Mouse (Mus musculus) liver, embryonic 15.5 days (tissue): ENCODE measurements around the gene Tmem254b. TPM values are rescaled to one million over a fixed set of nuclear protein-coding genes. Genes with fewer than 3 reads are reported as not detected.
"Not testable (repeated sequence)": the region's sequence is repeated elsewhere in the genome, so short reads cannot be mapped to it uniquely, and the experiment has no call there.

Experiments
- ATAC-seq: fragments of 200-750 bp; cut with Nextera tagmentation; 2 replicates; pipeline ENCODE4 v1.8.0; 2017; ENCODE audit warnings: moderate number of reproducible peaks, mild to moderate bottlenecking, moderate library complexity; ENCODE audit not compliant: insufficient read depth
- H3K27ac ChIP-seq: fragments of 300-500 bp; sonication (generic); replicated peaks from 2 replicates; pipeline ENCODE4 v1.5.1; 2015; ENCODE audit warnings: mild to moderate bottlenecking, inconsistent platforms
- H3K27me3 ChIP-seq: fragments of 300-500 bp; sonication (generic); 2 replicates; pipeline ENCODE4 v1.6.1; 2015; ENCODE audit warnings: mild to moderate bottlenecking, inconsistent platforms
- H3K36me3 ChIP-seq: fragments of 300-500 bp; sonication (generic); replicated peaks from 2 replicates; pipeline ENCODE4 v1.6.1; 2015; ENCODE audit warnings: moderate library complexity, mild to moderate bottlenecking, inconsistent platforms
- H3K4me1 ChIP-seq: fragments of 300-500 bp; sonication (generic); replicated peaks from 2 replicates; pipeline ENCODE4 v1.6.1; 2015; ENCODE audit warnings: inconsistent platforms
- H3K4me2 ChIP-seq: fragments of 300-500 bp; sonication (generic); 2 replicates; pipeline ENCODE4 v1.6.1; 2015; ENCODE audit warnings: moderate library complexity, mild to moderate bottlenecking, inconsistent platforms
- H3K4me3 ChIP-seq: fragments of 300-500 bp; sonication (generic); replicated peaks from 2 replicates; pipeline ENCODE4 v1.5.1; 2015; ENCODE audit warnings: mild to moderate bottlenecking, inconsistent platforms
- H3K9ac ChIP-seq: fragments of 300-500 bp; sonication (generic); 2 replicates; pipeline ENCODE4 v1.6.1; 2015; ENCODE audit warnings: moderate library complexity, mild to moderate bottlenecking, inconsistent platforms
- H3K9me3 ChIP-seq: fragments of 300-500 bp; sonication (generic); replicated peaks from 2 replicates; pipeline ENCODE4 v1.6.1; 2016; ENCODE audit warnings: inconsistent platforms
- WGBS: fragments of 180-500 bp; shearing (Covaris S2); methylation state at CpG from one replicate; pipeline ENCODE4 v1.1.7; 2015; ENCODE audit warnings: mixed read lengths; ENCODE audit not compliant: insufficient replicate concordance; 5-methylcytosine and 5-hydroxymethylcytosine counted together
- polyA plus RNA-seq: library from polyadenylated mRNA; unstranded; fragments of >200 nt; fragmentation: Nextera tagmentation; extraction: Ambion mirVana; gene quantifications from 2 replicates; pipeline ENCODE4 v1.2.1, GENCODE M21; 2015

Tmem254b gene
- polyA plus RNA-seq, result 23.5 and 24.4 TPM in 2 replicates

- H3K4me3 ChIP-seq, H3K27ac ChIP-seq, H3K4me2 ChIP-seq, H3K9ac ChIP-seq, H3K36me3 ChIP-seq, H3K9me3 ChIP-seq, H3K27me3 ChIP-seq, H3K4me1 ChIP-seq: not testable (repeated sequence)
- ATAC-seq, result peak; percentile 71
- WGBS, result no CpG with 5 or more reads among the region's 10 CpGs
Observed at GRCm38 (mm10) chr14:26206926-26207247, at the start of gene Tmem254b. Gene Tmem254b (minus strand): TSS chr14:26207041.

GRCm38 (mm10) chr14:26237183-26237582 is 30.3 kb upstream of the Tmem254b start:
- no CpG with 5 or more reads among the region's 2 CpGs for WGBS
- H3K27me3 ChIP-seq, ATAC-seq: not testable (repeated sequence)

GRCm38 (mm10) chr14:26216233-26217000 is 9.6 kb upstream of the Tmem254b start:
- peak; percentile 85 for ATAC-seq
- not testable (repeated sequence) for H3K4me2 ChIP-seq, H3K27me3 ChIP-seq, H3K9me3 ChIP-seq, H3K4me1 ChIP-seq, H3K36me3 ChIP-seq, H3K27ac ChIP-seq, H3K9ac ChIP-seq, H3K4me3 ChIP-seq
- no CpG with 5 or more reads among the region's 5 CpGs for whole genome bisulfite sequencing

More at GRCm38 (mm10) chr14:26237183-26237582, 30.3 kb upstream of the Tmem254b start:
- H3K4me2 ChIP-seq, H3K9me3 ChIP-seq, H3K27ac ChIP-seq, H3K36me3 ChIP-seq, H3K9ac ChIP-seq, H3K4me1 ChIP-seq, H3K4me3 ChIP-seq: not testable (repeated sequence)

- not testable (repeated sequence) for H3K36me3 ChIP-seq, H3K9me3 ChIP-seq, H3K9ac ChIP-seq, H3K27me3 ChIP-seq, H3K4me2 ChIP-seq, H3K4me1 ChIP-seq, H3K4me3 ChIP-seq, H3K27ac ChIP-seq
- ATAC-seq, result peak; percentile 56
- no CpG with 5 or more reads among the region's 44 CpGs for WGBS
Observed at GRCm38 (mm10) chr14:26206197-26206925, 480 bp downstream of the Tmem254b start.

- not testable (repeated sequence) for H3K36me3 ChIP-seq, ATAC-seq, H3K9me3 ChIP-seq, H3K4me3 ChIP-seq, H3K4me2 ChIP-seq, H3K27ac ChIP-seq, H3K4me1 ChIP-seq, H3K27me3 ChIP-seq, H3K9ac ChIP-seq
- whole genome bisulfite sequencing, result no CpG with 5 or more reads among the region's 3 CpGs
Observed at GRCm38 (mm10) chr14:26197851-26198250, 9.0 kb downstream of the Tmem254b start.

- H3K9ac ChIP-seq, H3K27ac ChIP-seq, H3K9me3 ChIP-seq, ATAC-seq, H3K4me2 ChIP-seq, H3K36me3 ChIP-seq, H3K4me1 ChIP-seq, H3K4me3 ChIP-seq, H3K27me3 ChIP-seq: not testable (repeated sequence)
- no CpG with 5 or more reads among the region's 8 CpGs for WGBS
Observed at GRCm38 (mm10) chr14:26188361-26188760, 18.5 kb downstream of the Tmem254b start.

GRCm38 (mm10) chr14:26186638-26187037 is 20.2 kb downstream of the Tmem254b start:
- not testable (repeated sequence) for H3K36me3 ChIP-seq, H3K4me1 ChIP-seq, H3K4me2 ChIP-seq, H3K9ac ChIP-seq, H3K4me3 ChIP-seq, ATAC-seq, H3K9me3 ChIP-seq, H3K27me3 ChIP-seq, H3K27ac ChIP-seq
- no CpG with 5 or more reads among the region's 9 CpGs for WGBS

GRCm38 (mm10) chr14:26182380-26182779 is 24.5 kb downstream of the Tmem254b start, which contains the start of gene Plac9b:
Gene Plac9b (minus strand): TSS chr14:26182480.
- H3K9ac ChIP-seq, H3K27ac ChIP-seq, ATAC-seq, H3K36me3 ChIP-seq, H3K4me1 ChIP-seq, H3K9me3 ChIP-seq, H3K27me3 ChIP-seq, H3K4me2 ChIP-seq, H3K4me3 ChIP-seq: not testable (repeated sequence)
- no CpG with 5 or more reads among the region's 10 CpGs for WGBS

GRCm38 (mm10) chr14:26181660-26182059 is 25.2 kb downstream of the Tmem254b start:
- not testable (repeated sequence) for H3K4me1 ChIP-seq, H3K27me3 ChIP-seq, H3K27ac ChIP-seq, ATAC-seq, H3K9ac ChIP-seq, H3K9me3 ChIP-seq, H3K4me3 ChIP-seq, H3K36me3 ChIP-seq, H3K4me2 ChIP-seq
- no CpG with 5 or more reads among the region's 10 CpGs for WGBS

- H3K9ac ChIP-seq, H3K27me3 ChIP-seq, H3K4me1 ChIP-seq, ATAC-seq, H3K9me3 ChIP-seq, H3K4me3 ChIP-seq, H3K4me2 ChIP-seq, H3K27ac ChIP-seq, H3K36me3 ChIP-seq: not testable (repeated sequence)
- no CpG with 5 or more reads among the region's 6 CpGs for WGBS
Observed at GRCm38 (mm10) chr14:26175028-26175427, 31.8 kb downstream of the Tmem254b start.

GRCm38 (mm10) chr14:26173955-26174354 is 32.9 kb downstream of the Tmem254b start:
- H3K27me3 ChIP-seq, ATAC-seq, H3K27ac ChIP-seq, H3K9me3 ChIP-seq, H3K36me3 ChIP-seq, H3K4me3 ChIP-seq, H3K4me2 ChIP-seq, H3K9ac ChIP-seq, H3K4me1 ChIP-seq: not testable (repeated sequence)
- WGBS, result no CpG with 5 or more reads among the region's 3 CpGs
